Mouse (Mus musculus) kidney, embryonic 16.5 days (tissue): Measurements from ENCODE around the gene Kalrn. TPM values are rescaled to one million over a fixed set of nuclear protein-coding genes. Genes with fewer than 3 reads are reported as not detected.
"Not testable (repeated sequence)": the region's sequence is repeated elsewhere in the genome, so short reads cannot be mapped to it uniquely, and the experiment has no call there.

Source experiments
- ATAC-seq: fragments of 200-750 bp; cut with Nextera tagmentation; 2 replicates; pipeline ENCODE4 v1.8.0; 2017; ENCODE audit warnings: moderate TSS enrichment; ENCODE audit not compliant: low FRiP score, low TSS enrichment
- H3K27ac ChIP-seq: fragments of 300-500 bp; sonication (generic); 2 replicates; pipeline ENCODE4 v1.5.1; 2014; ENCODE audit warnings: low read length
- H3K27me3 ChIP-seq: fragments of 300-500 bp; sonication (generic); 2 replicates; pipeline ENCODE4 v1.6.1; 2014; ENCODE audit warnings: low read length, control low read depth, mixed read lengths; ENCODE audit not compliant: insufficient read depth
- H3K36me3 ChIP-seq: fragments of 300-500 bp; sonication (generic); 2 replicates; pipeline ENCODE4 v1.6.1; 2014; ENCODE audit warnings: low read length, control low read depth, mixed read lengths; ENCODE audit not compliant: insufficient read depth
- H3K4me1 ChIP-seq: fragments of 300-500 bp; sonication (generic); 2 replicates; pipeline ENCODE4 v1.6.1; 2014; ENCODE audit warnings: low read length, control low read depth, mixed read lengths; ENCODE audit not compliant: insufficient read depth
- H3K4me2 ChIP-seq: fragments of 300-500 bp; sonication (generic); replicated peaks from 2 replicates; pipeline ENCODE4 v1.6.1; 2014; ENCODE audit warnings: low read depth, low read length
- H3K4me3 ChIP-seq: fragments of 300-500 bp; sonication (generic); 2 replicates; pipeline ENCODE4 v1.5.1; 2014; ENCODE audit warnings: mild to moderate bottlenecking, low read length
- H3K9ac ChIP-seq: fragments of 300-500 bp; sonication (generic); replicated peaks from 2 replicates; pipeline ENCODE4 v1.6.1; 2014; ENCODE audit warnings: low read length
- H3K9me3 ChIP-seq: fragments of 300-500 bp; sonication (generic); 2 replicates; pipeline ENCODE4 v1.6.1; 2016; ENCODE audit warnings: low read length, control low read depth
- WGBS: fragments of 180-500 bp; shearing (Covaris S2); extraction: QIAGEN DNeasy Blood & Tissue Kit; methylation state at CpG from one replicate; pipeline ENCODE4 v1.1.7; 2014; 5-methylcytosine and 5-hydroxymethylcytosine counted together
- polyA plus RNA-seq: library from polyadenylated mRNA; unstranded; fragments of >200 nt; fragmentation: Nextera tagmentation; extraction: Ambion mirVana; gene quantifications from 2 replicates; pipeline ENCODE4 v1.2.1, GENCODE M21; 2015

Gene Kalrn
- polyA plus RNA-seq, 1 experiment from 2014 or later, result 15.2 TPM

- Histone ChIP-seq H3K4me2 (no peak overlapping the region), H3K4me3 (no peak overlapping the region), H3K9me3 (no peaks in the 10 kb centered on the region), H3K36me3 (no peaks in the 10 kb centered on the region), H3K4me1 (peaks cover 19% of the 10 kb centered on the region), H3K9ac (no peak overlapping the region), H3K27ac (no peak overlapping the region), H3K27me3 (no peaks in the 10 kb centered on the region)
- WGBS, result 74% methylated on average over 11 of the region's 11 CpGs
- ATAC-seq, result no peak
These were observed 253.1 kb downstream of the Kalrn start for GRCm38 (mm10) chr16:34320023-34320800.

GRCm38 (mm10) chr16:34317110-34317509 lies 256.2 kb downstream of the Kalrn start:
- Histone ChIP-seq H3K9me3 (no peaks in the 10 kb centered on the region), H3K9ac (no peak overlapping the region), H3K4me2 (no peak overlapping the region), H3K27ac (no peak overlapping the region), H3K36me3 (no peaks in the 10 kb centered on the region), H3K4me1 (peaks cover 9% of the 10 kb centered on the region; the same call in 1 of the 2 replicates), H3K4me3 (no peak overlapping the region), H3K27me3 (no peaks in the 10 kb centered on the region)
- 0 out of 2 replicates have a peak, but pooled peaks have one; percentile 46 for ATAC-seq
- WGBS, result 12% methylated on average over 3 of the region's 3 CpGs

GRCm38 (mm10) chr16:34316253-34316652 lies 257.1 kb downstream of the Kalrn start:
- no peak overlapping the region for H3K27ac ChIP-seq
- 26% methylated on average over 10 of the region's 10 CpGs for WGBS
- no peak for ATAC-seq

GRCm38 (mm10) chr16:34314071-34314470 lies 259.3 kb downstream of the Kalrn start:
- Histone ChIP-seq H3K4me1 (peaks cover 9% of the 10 kb centered on the region; the same call in 1 of the 2 replicates), H3K4me3 (no peak overlapping the region), H3K4me2 (no peak overlapping the region), H3K9ac (no peak overlapping the region), H3K36me3 (no peaks in the 10 kb centered on the region), H3K27me3 (no peaks in the 10 kb centered on the region), H3K9me3 (no peaks in the 10 kb centered on the region), H3K27ac (no peak overlapping the region)
- 97% methylated on average over 10 of the region's 10 CpGs for WGBS
- ATAC-seq, result no peak

More at GRCm38 (mm10) chr16:34316253-34316652, 257.1 kb downstream of the Kalrn start:
- H3K9me3 ChIP-seq, result no peaks in the 10 kb centered on the region
- no peaks in the 10 kb centered on the region for H3K27me3 ChIP-seq
- peaks cover 9% of the 10 kb centered on the region; the same call in 1 of the 2 replicates for H3K4me1 ChIP-seq
- no peak overlapping the region for H3K9ac ChIP-seq
- no peak overlapping the region for H3K4me2 ChIP-seq
- H3K36me3 ChIP-seq, result no peaks in the 10 kb centered on the region
- H3K4me3 ChIP-seq, result no peak overlapping the region

- H3K4me1 ChIP-seq, result peaks cover 5% of the 10 kb centered on the region; the same call in 1 of the 2 replicates
- H3K27me3 ChIP-seq, result no peaks in the 10 kb centered on the region
- H3K27ac ChIP-seq, result no peak overlapping the region
- H3K36me3 ChIP-seq, result peaks cover 3% of the 10 kb centered on the region; the same call in 1 of the 2 replicates
- WGBS, result 83% methylated on average over 1 of the region's 1 CpGs
- no peak overlapping the region for H3K9ac ChIP-seq
- ATAC-seq, result no peak
- no peak overlapping the region for H3K4me3 ChIP-seq
- H3K4me2 ChIP-seq, result no peak overlapping the region
- H3K9me3 ChIP-seq, result no peaks in the 10 kb centered on the region
These were observed 261.8 kb downstream of the Kalrn start for GRCm38 (mm10) chr16:34311577-34311976.

GRCm38 (mm10) chr16:34310363-34310762 lies 263.0 kb downstream of the Kalrn start:
- no peak for ATAC-seq
- H3K4me1 ChIP-seq, result no peaks in the 10 kb centered on the region
- 92% methylated on average over 8 of the region's 8 CpGs for WGBS
- H3K4me2 ChIP-seq, result no peak overlapping the region
- no peaks in the 10 kb centered on the region for H3K9me3 ChIP-seq
- peaks cover 3% of the 10 kb centered on the region; the same call in 1 of the 2 replicates for H3K36me3 ChIP-seq
- no peak overlapping the region for H3K4me3 ChIP-seq
- no peaks in the 10 kb centered on the region for H3K27me3 ChIP-seq
- no peak overlapping the region for H3K27ac ChIP-seq
- H3K9ac ChIP-seq, result no peak overlapping the region

- Histone ChIP-seq H3K4me3 (no peak overlapping the region), H3K9ac (no peak overlapping the region), H3K4me1 (no peaks in the 10 kb centered on the region), H3K27ac (no peak overlapping the region), H3K27me3 (no peaks in the 10 kb centered on the region), H3K9me3 (no peaks in the 10 kb centered on the region), H3K36me3 (peaks cover 3% of the 10 kb centered on the region; the same call in 1 of the 2 replicates), H3K4me2 (no peak overlapping the region)
- WGBS, result 74% methylated on average over 1 of the region's 1 CpGs
- ATAC-seq, result no peak
These were observed 265.0 kb downstream of the Kalrn start for GRCm38 (mm10) chr16:34308324-34308723.

- no peak overlapping the region for H3K9ac ChIP-seq
- H3K27ac ChIP-seq, result no peak overlapping the region
- ATAC-seq, result no peak
- no peak overlapping the region for H3K4me2 ChIP-seq
- H3K9me3 ChIP-seq, result no peaks in the 10 kb centered on the region
- H3K36me3 ChIP-seq, result peaks cover 3% of the 10 kb centered on the region; the same call in 1 of the 2 replicates
- no peaks in the 10 kb centered on the region for H3K4me1 ChIP-seq
- no peak overlapping the region for H3K4me3 ChIP-seq
- no peaks in the 10 kb centered on the region for H3K27me3 ChIP-seq
- WGBS, result 84% methylated on average over 9 of the region's 9 CpGs
These were observed 265.9 kb downstream of the Kalrn start for GRCm38 (mm10) chr16:34307458-34307857.

- H3K4me1 ChIP-seq, result no peaks in the 10 kb centered on the region
- no peak overlapping the region for H3K27ac ChIP-seq
- ATAC-seq, result no peak
- no peak overlapping the region for H3K4me3 ChIP-seq
- peaks cover 3% of the 10 kb centered on the region; the same call in 1 of the 2 replicates for H3K36me3 ChIP-seq
- 73% methylated on average over 4 of the region's 4 CpGs for WGBS
- no peaks in the 10 kb centered on the region for H3K27me3 ChIP-seq
- H3K4me2 ChIP-seq, result no peak overlapping the region
- no peaks in the 10 kb centered on the region for H3K9me3 ChIP-seq
- H3K9ac ChIP-seq, result no peak overlapping the region
These were observed 267.7 kb downstream of the Kalrn start for GRCm38 (mm10) chr16:34305586-34305985.

- H3K4me3 ChIP-seq, H3K4me1 ChIP-seq, H3K27ac ChIP-seq, H3K4me2 ChIP-seq, H3K27me3 ChIP-seq, ATAC-seq, H3K9me3 ChIP-seq, H3K36me3 ChIP-seq, H3K9ac ChIP-seq: not testable (repeated sequence)
- WGBS, result 71% methylated on average over 4 of the region's 4 CpGs
These were observed 269.5 kb downstream of the Kalrn start for GRCm38 (mm10) chr16:34303818-34304217.
